Mouse (Mus musculus) spleen, adult 2 months (tissue): ENCODE results near the gene Sycp2l. TPM values are rescaled to one million over a fixed set of nuclear protein-coding genes. Genes with fewer than 3 reads are reported as not detected.
"Not testable (repeated sequence)": the region's sequence is repeated elsewhere in the genome, so short reads cannot be mapped to it uniquely, and the experiment has no call there.

Source experiments
- DNase-seq, 2 experiments: peaks; one replicate each; pipeline versions ENCODE4 v3.0.0 to v3.0.0-alpha.2; 2012 to 2021; ENCODE audit warnings: low spot score in 2 of 2, low read depth in 1 of 2
- H3K27ac ChIP-seq: fragments of 200-500 bp; 2 replicates; pipeline ENCODE4 v1.5.1; 2012; ENCODE audit warnings: low read length, inconsistent platforms; ENCODE audit not compliant: insufficient read depth
- H3K27me3 ChIP-seq: fragments of 200-500 bp; 2 replicates; pipeline ENCODE4 v1.6.1; 2012; ENCODE audit warnings: mild to moderate bottlenecking, moderate library complexity, low read length, inconsistent platforms; ENCODE audit not compliant: control insufficient read depth, insufficient read depth
- H3K36me3 ChIP-seq: fragments of 200-500 bp; 2 replicates; pipeline ENCODE4 v1.6.1; 2012; ENCODE audit warnings: mild to moderate bottlenecking, low read length, inconsistent platforms; ENCODE audit not compliant: control insufficient read depth, insufficient read depth
- H3K4me1 ChIP-seq: fragments of 200-500 bp; 2 replicates; pipeline ENCODE4 v1.6.1; 2011; ENCODE audit warnings: inconsistent platforms; ENCODE audit not compliant: control insufficient read depth, insufficient read depth, insufficient read length
- H3K4me3 ChIP-seq: fragments of 200-500 bp; 2 replicates; pipeline ENCODE4 v1.5.1; 2011; ENCODE audit warnings: mild to moderate bottlenecking, inconsistent platforms; ENCODE audit not compliant: insufficient read depth, insufficient read length; ENCODE audit errors: extremely low read depth
- CTCF ChIP-seq: fragments of 200-500 bp; IDR thresholded peaks from 2 replicates; pipeline ENCODE4 v1.5.1; 2011; ENCODE audit warnings: mild to moderate bottlenecking, inconsistent platforms; ENCODE audit not compliant: insufficient read depth, insufficient read length, insufficient replicate concordance; ENCODE audit errors: extremely low read depth
- POLR2A ChIP-seq: fragments of 200-500 bp; IDR thresholded peaks from 2 replicates; pipeline ENCODE4 v1.6.1; 2011; ENCODE audit warnings: low read depth, low read length, inconsistent platforms
- WGBS: fragments of 180-500 bp; shearing (Covaris S2); methylation state at CpG from one replicate; pipeline ENCODE4 v1.1.7; 2018; 5-methylcytosine and 5-hydroxymethylcytosine counted together
- polyA plus RNA-seq: library from polyadenylated mRNA; depleted of rRNA; stranded (reverse); fragments of >200 nt; gene quantifications from 2 replicates; pipeline ENCODE4 v1.2.3, GENCODE M21; 2012

Sycp2l gene
- polyA plus RNA-seq, 1 experiment, result not detected

DNA sequence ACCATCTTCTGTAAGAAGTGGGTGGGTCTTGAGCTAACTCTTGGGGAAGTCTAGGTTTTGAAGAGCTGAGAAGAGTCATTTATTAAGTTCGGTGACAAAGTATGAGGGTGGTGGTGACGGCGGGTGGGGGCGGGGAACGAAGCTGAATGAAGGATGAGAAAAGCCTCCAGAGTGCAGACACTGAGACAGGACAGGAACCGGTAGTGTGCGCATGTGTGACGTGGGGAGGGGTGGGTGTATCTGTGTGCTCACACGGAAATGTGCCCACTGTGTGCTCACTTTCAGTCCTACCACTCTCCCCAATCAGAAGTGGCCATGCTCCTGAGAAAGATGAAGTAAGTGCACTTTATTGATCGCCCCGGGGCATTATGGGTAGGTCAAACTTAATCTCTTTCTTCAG is 39.0 kb downstream of the Sycp2l start:
- no peak for DNase-seq
- no peak overlapping the region for H3K4me3 ChIP-seq
- WGBS, result 74% methylated on average over 11 of the region's 11 CpGs
- H3K27ac ChIP-seq, result no peak overlapping the region
- TF ChIP-seq CTCF, result no peak
- TF ChIP-seq POLR2A, result no peak
- H3K4me1 ChIP-seq, result no peaks in the 10 kb centered on the region
- no peaks in the 10 kb centered on the region for H3K36me3 ChIP-seq
- H3K27me3 ChIP-seq, result no peaks in the 10 kb centered on the region

DNA sequence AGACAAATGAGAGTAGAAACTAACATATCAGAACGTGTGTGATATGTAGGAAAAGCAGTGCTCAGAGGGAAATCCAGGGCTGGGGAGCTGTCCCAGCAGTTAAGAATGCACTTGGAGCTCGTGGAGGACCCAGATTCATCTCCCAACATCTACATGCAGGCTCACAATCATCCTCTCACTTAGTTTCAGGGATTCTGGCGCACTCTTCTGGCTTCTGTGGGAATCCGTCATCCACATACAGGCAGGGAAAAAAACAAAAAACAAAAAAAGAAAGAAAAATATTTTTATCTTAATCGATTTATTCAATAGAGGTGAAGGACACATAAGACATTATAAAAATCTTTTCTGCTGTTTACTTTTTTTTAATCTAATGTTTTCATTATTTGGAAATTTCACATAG is 44.3 kb downstream of the Sycp2l start:
- Histone ChIP-seq H3K4me3 (no peak overlapping the region), H3K27me3 (no peaks in the 10 kb centered on the region), H3K27ac (no peak overlapping the region), H3K4me1 (no peaks in the 10 kb centered on the region), H3K36me3 (no peaks in the 10 kb centered on the region)
- WGBS, result 72% methylated on average over 5 of the region's 5 CpGs
- TF ChIP-seq POLR2A (no peak), CTCF (no peak)
- no peak for DNase-seq

DNA sequence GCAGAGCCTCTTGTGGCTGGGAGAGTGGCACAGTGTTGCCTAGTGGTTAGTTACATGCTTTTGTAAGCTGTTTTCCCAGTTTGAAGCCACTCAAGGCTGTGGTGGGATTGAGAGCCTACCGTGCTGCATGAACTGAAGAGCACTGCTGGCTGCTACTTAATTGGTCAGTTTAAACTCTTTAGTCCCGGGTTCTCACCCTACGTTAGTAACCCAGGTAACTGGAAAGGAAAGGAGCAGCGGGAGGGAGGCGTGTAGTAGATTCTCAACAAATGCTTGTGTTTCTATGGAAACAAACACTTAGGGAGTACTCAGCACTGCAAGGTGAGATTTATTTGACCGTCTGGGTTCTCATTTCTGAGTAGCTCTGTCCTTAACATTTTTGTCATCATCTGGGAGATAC is 73.8 kb downstream of the Sycp2l start:
- Histone ChIP-seq H3K4me1 (no peaks in the 10 kb centered on the region), H3K27ac (no peak overlapping the region), H3K36me3 (no peaks in the 10 kb centered on the region), H3K27me3 (no peaks in the 10 kb centered on the region), H3K4me3 (no peak overlapping the region)
- DNase-seq, result no peak
- WGBS, result 88% methylated on average over 6 of the region's 6 CpGs
- TF ChIP-seq CTCF (no peak), POLR2A (no peak)

DNA sequence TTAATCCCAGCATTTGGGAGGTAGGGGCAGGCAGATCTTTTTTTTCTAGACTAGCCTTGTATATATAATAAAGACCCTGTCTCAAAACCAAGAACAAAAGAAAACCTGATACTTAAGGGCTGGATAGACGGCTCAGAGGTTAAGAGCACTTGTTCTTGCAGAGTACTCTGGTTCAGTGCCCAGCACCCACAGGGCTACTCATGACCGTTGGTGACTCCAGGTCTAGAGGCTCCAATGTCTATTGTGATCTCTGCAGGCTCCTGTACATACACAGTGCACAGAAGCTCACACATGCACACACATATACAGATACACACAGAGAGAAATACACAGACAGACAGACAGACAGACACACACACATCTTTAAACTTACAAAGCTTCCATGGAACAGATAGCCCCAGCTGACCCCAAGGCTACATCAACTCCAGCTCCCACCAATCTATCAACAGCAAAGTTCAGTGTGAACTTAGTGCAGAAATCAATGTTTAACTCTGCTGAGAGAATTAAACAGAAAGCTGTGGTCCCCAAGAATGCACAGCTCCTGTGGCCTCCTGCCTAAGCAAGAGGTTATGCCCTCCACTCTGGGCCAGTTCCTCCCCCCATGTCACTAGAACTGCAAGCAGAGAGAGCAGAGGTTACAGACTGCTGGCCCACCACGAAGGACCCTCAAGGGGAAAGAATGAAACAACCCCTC is 81.7 kb downstream of the Sycp2l start:
- WGBS, result 71% methylated on average over 3 of the region's 3 CpGs
- Histone ChIP-seq H3K4me1 (no peaks in the 10 kb centered on the region), H3K4me3 (no peak overlapping the region), H3K27ac (no peak overlapping the region), H3K36me3 (no peaks in the 10 kb centered on the region), H3K27me3 (no peaks in the 10 kb centered on the region)
- TF ChIP-seq POLR2A (no peak), CTCF (no peak)
- no peak for DNase-seq

DNA sequence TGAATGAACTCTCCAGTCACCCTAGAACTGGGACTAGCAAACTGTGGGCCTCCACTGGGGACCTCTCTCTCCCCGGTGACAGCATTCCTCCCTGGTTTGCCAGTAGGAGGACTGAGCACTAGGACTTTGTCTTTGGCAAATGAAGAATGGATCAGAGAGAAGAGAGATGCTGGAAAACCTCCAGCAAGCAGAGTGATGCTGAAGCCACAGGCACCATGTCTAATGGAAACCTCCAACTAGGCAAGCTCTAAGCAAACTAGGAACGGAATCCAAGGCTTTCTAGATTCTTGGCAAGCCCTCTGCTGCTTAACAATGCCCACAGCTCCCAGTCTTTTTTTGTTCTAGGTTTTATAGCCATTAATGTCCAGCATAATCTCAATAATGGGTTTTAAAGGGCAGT is 86.8 kb downstream of the Sycp2l start:
- no peak overlapping the region for H3K27ac ChIP-seq
- H3K36me3 ChIP-seq, result no peaks in the 10 kb centered on the region
- no peak overlapping the region for H3K4me3 ChIP-seq
- TF ChIP-seq POLR2A, result no peak
- no peak for TF ChIP-seq CTCF
- no peak for DNase-seq
- WGBS, result 84% methylated on average over 2 of the region's 2 CpGs
- no peaks in the 10 kb centered on the region for H3K27me3 ChIP-seq
- H3K4me1 ChIP-seq, result no peaks in the 10 kb centered on the region

DNA sequence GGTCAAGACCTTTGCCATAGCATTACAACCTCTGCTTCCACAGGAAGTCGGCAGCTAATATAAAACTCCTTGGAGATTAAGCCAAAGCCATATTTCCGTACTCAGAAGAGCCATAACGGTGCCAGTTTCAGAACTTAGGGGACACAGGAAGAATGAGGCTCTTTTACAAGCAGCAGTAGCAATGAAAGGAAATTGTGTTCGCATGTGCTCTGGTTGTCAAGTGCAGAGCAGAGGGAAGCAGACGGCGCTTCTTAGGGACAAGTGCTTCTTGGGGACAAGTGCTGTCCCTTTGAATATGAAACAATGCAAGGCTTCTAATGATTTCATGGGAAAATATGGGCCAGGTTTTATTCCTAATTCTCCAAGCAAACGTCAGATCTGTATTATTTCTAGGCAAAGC is 89.2 kb downstream of the Sycp2l start:
- Histone ChIP-seq H3K4me1 (no peaks in the 10 kb centered on the region), H3K4me3 (no peak overlapping the region), H3K27ac (no peak overlapping the region), H3K27me3 (no peaks in the 10 kb centered on the region), H3K36me3 (no peaks in the 10 kb centered on the region)
- 54% methylated on average over 7 of the region's 7 CpGs for WGBS
- TF ChIP-seq POLR2A (no peak), CTCF (no peak)
- no peak for DNase-seq

DNA sequence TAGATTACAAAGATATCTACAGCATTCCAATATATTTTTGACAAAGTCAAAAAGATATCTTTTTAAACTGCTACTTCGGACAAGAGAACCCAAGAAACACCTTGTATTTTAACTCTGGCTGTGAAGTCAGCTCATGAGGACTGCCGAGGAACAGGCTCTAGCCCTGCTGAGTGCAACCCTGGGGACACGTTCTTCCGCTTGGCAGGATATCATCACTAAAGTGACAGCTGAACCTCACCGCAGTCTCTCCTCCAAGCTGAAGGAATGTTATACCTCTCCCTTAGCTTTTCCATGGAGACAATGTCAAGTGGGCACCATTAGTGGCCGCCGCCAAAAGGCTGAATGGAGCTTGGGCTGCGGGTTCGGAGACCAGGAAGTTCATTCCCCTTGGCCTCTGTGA is 89.6 kb downstream of the Sycp2l start:
- Histone ChIP-seq H3K27ac (no peak overlapping the region), H3K4me1 (no peaks in the 10 kb centered on the region), H3K36me3 (no peaks in the 10 kb centered on the region), H3K27me3 (no peaks in the 10 kb centered on the region), H3K4me3 (no peak overlapping the region)
- 88% methylated on average over 9 of the region's 9 CpGs for WGBS
- TF ChIP-seq CTCF (no peak), POLR2A (no peak)
- no peak for DNase-seq

DNA sequence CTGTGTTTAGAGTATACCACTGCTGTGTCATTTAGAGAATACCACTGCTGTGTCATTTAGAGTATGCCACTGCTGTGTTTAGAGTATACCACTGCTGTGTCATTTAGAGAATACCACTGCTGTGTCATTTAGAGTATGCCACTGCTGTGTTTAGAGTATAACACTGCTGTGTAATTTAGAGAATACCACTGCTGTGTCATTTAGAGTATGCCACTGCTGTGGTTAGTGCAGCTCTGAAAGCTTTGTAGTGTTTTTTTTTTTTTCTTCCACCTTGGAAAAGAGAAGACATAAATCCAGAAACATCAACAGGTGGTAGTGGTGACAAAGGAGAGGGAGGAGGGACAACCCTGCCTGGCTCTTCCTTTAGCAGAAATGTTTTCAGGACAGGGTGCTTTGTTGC is 91.5 kb downstream of the Sycp2l start:
- not testable (repeated sequence) for DNase-seq, H3K27me3 ChIP-seq, H3K27ac ChIP-seq, H3K4me3 ChIP-seq, H3K36me3 ChIP-seq, H3K4me1 ChIP-seq
